Mouse (Mus musculus) embryonic facial prominence, embryonic 12.5 days (tissue): ENCODE results near the gene Pitpnb. TPM values are rescaled to one million over a fixed set of nuclear protein-coding genes. Genes with fewer than 3 reads are reported as not detected.

Experiments used
- ATAC-seq: fragments of 200-750 bp; cut with Nextera tagmentation; 2 replicates; pipeline ENCODE4 v1.8.0; 2017; ENCODE audit not compliant: insufficient number of reproducible peaks, insufficient read depth, low FRiP score, low TSS enrichment
- H3K27ac ChIP-seq: fragments of 300-500 bp; sonication (generic); 2 replicates; pipeline ENCODE4 v1.5.1; 2016; ENCODE audit warnings: mild to moderate bottlenecking
- H3K27me3 ChIP-seq: fragments of 300-500 bp; sonication (generic); 2 replicates; pipeline ENCODE4 v1.6.1; 2016; ENCODE audit warnings: mild to moderate bottlenecking, moderate library complexity
- H3K36me3 ChIP-seq: fragments of 300-500 bp; sonication (generic); 2 replicates; pipeline ENCODE4 v1.6.1; 2016; ENCODE audit warnings: mild to moderate bottlenecking
- H3K4me1 ChIP-seq: fragments of 300-500 bp; sonication (generic); 2 replicates; pipeline ENCODE4 v1.6.1; 2016
- H3K4me2 ChIP-seq: fragments of 300-500 bp; sonication (generic); replicated peaks from 2 replicates; pipeline ENCODE4 v1.6.1; 2016; ENCODE audit warnings: mild to moderate bottlenecking, moderate library complexity
- H3K4me3 ChIP-seq: fragments of 300-500 bp; sonication (generic); 2 replicates; pipeline ENCODE4 v1.5.1; 2016; ENCODE audit warnings: mild to moderate bottlenecking
- H3K9ac ChIP-seq: fragments of 300-500 bp; sonication (generic); 2 replicates; pipeline ENCODE4 v1.6.1; 2016; ENCODE audit warnings: mild to moderate bottlenecking, moderate library complexity
- H3K9me3 ChIP-seq: fragments of 300-500 bp; sonication (generic); 2 replicates; pipeline ENCODE4 v1.6.1; 2016; ENCODE audit warnings: mild to moderate bottlenecking, moderate library complexity
- WGBS: fragments of 180-500 bp; shearing (Covaris S2); methylation state at CpG from one replicate; pipeline ENCODE4 v1.1.7; 2016; 5-methylcytosine and 5-hydroxymethylcytosine counted together
- polyA plus RNA-seq: library from polyadenylated mRNA; unstranded; fragments of >200 nt; fragmentation: Nextera tagmentation; extraction: Ambion mirVana; gene quantifications from 2 replicates; pipeline ENCODE4 v1.2.1, GENCODE M21; 2016

Gene Pitpnb
- polyA plus RNA-seq, 1 experiment from 2014 or later = 116 TPM

GRCm38 (mm10) chr5:111417378-111418131, 87.0 kb downstream of the Pitpnb start:
- no peak for ATAC-seq
- WGBS = under 1% methylated on average over 101 of the region's 105 CpGs
- H3K9ac ChIP-seq = peak overlapping the region; percentile 100
- no peaks in the 10 kb centered on the region for H3K9me3 ChIP-seq
- H3K27me3 ChIP-seq = no peaks in the 10 kb centered on the region
- H3K4me3 ChIP-seq = peak overlapping the region; percentile 95
- H3K4me1 ChIP-seq = peaks cover 61% of the 10 kb centered on the region
- H3K4me2 ChIP-seq = peak overlapping the region; percentile 91
- H3K27ac ChIP-seq = peak overlapping the region; percentile 98
- peaks cover 41% of the 10 kb centered on the region for H3K36me3 ChIP-seq

GRCm38 (mm10) chr5:111418202-111419120, 87.9 kb downstream of the Pitpnb start:
- H3K9ac ChIP-seq = peak overlapping the region; percentile 100
- peak overlapping the region; percentile 98 for H3K27ac ChIP-seq
- H3K9me3 ChIP-seq = no peaks in the 10 kb centered on the region
- no peaks in the 10 kb centered on the region for H3K27me3 ChIP-seq
- no peak for ATAC-seq
- H3K4me2 ChIP-seq = peak overlapping the region; percentile 91
- H3K4me1 ChIP-seq = peaks cover 63% of the 10 kb centered on the region
- 1% methylated on average over 62 of the region's 63 CpGs for WGBS
- peak overlapping the region; percentile 95 for H3K4me3 ChIP-seq
- peaks cover 47% of the 10 kb centered on the region for H3K36me3 ChIP-seq

GRCm38 (mm10) chr5:111419121-111419881, 88.7 kb downstream of the Pitpnb start:
- Histone ChIP-seq H3K4me2 (peak overlapping the region; percentile 91), H3K9me3 (no peaks in the 10 kb centered on the region), H3K9ac (peak overlapping the region; percentile 100), H3K4me1 (peaks cover 65% of the 10 kb centered on the region), H3K27ac (peak overlapping the region; percentile 98), H3K4me3 (peak overlapping the region; percentile 95), H3K27me3 (no peaks in the 10 kb centered on the region), H3K36me3 (peaks cover 55% of the 10 kb centered on the region)
- WGBS = 3% methylated on average over 42 of the region's 42 CpGs
- no peak for ATAC-seq

GRCm38 (mm10) chr5:111420011-111420691, 89.6 kb downstream of the Pitpnb start:
- Histone ChIP-seq H3K9me3 (no peaks in the 10 kb centered on the region), H3K4me3 (peak overlapping the region; percentile 95), H3K9ac (peak overlapping the region; percentile 100), H3K27me3 (no peaks in the 10 kb centered on the region), H3K4me2 (peak overlapping the region; percentile 91), H3K36me3 (peaks cover 61% of the 10 kb centered on the region), H3K4me1 (peaks cover 63% of the 10 kb centered on the region), H3K27ac (peak overlapping the region; percentile 98)
- ATAC-seq = no peak
- WGBS = 1% methylated on average over 56 of the region's 56 CpGs

GRCm38 (mm10) chr5:111420896-111421295, 90.3 kb downstream of the Pitpnb start:
- H3K9me3 ChIP-seq = no peaks in the 10 kb centered on the region
- peak overlapping the region; percentile 100 for H3K9ac ChIP-seq
- H3K4me3 ChIP-seq = peak overlapping the region; percentile 95
- peaks cover 69% of the 10 kb centered on the region for H3K4me1 ChIP-seq
- H3K27me3 ChIP-seq = no peaks in the 10 kb centered on the region
- peak overlapping the region; percentile 98 for H3K27ac ChIP-seq
- 17% methylated on average over 22 of the region's 22 CpGs for WGBS
- peaks cover 66% of the 10 kb centered on the region for H3K36me3 ChIP-seq
- no peak for ATAC-seq
- peak overlapping the region; percentile 91 for H3K4me2 ChIP-seq

GRCm38 (mm10) chr5:111421424-111421823, 90.9 kb downstream of the Pitpnb start:
- H3K4me3 ChIP-seq = peak overlapping the region; percentile 95
- H3K27ac ChIP-seq = peak overlapping the region; percentile 98
- H3K36me3 ChIP-seq = peaks cover 66% of the 10 kb centered on the region
- no peak for ATAC-seq
- H3K9me3 ChIP-seq = no peaks in the 10 kb centered on the region
- no peaks in the 10 kb centered on the region for H3K27me3 ChIP-seq
- WGBS = 43% methylated on average over 15 of the region's 15 CpGs
- H3K4me2 ChIP-seq = peak overlapping the region; percentile 91
- peak overlapping the region; percentile 100 for H3K9ac ChIP-seq
- peaks cover 75% of the 10 kb centered on the region for H3K4me1 ChIP-seq

GRCm38 (mm10) chr5:111422058-111422800, 91.7 kb downstream of the Pitpnb start:
- Histone ChIP-seq H3K4me2 (peak overlapping the region; percentile 91), H3K27ac (peak overlapping the region; percentile 98), H3K27me3 (no peaks in the 10 kb centered on the region), H3K9ac (peak overlapping the region; percentile 100), H3K4me1 (peaks cover 83% of the 10 kb centered on the region), H3K36me3 (peaks cover 67% of the 10 kb centered on the region), H3K4me3 (peak overlapping the region; percentile 95), H3K9me3 (no peaks in the 10 kb centered on the region)
- ATAC-seq = no peak
- 44% methylated on average over 8 of the region's 8 CpGs for WGBS

GRCm38 (mm10) chr5:111423011-111423410, 92.4 kb downstream of the Pitpnb start:
- Histone ChIP-seq H3K9ac (peak overlapping the region; percentile 100), H3K4me3 (peak overlapping the region; percentile 95), H3K27ac (peak overlapping the region; percentile 14; the same call in 1 of the 2 replicates), H3K4me1 (peaks cover 91% of the 10 kb centered on the region), H3K9me3 (no peaks in the 10 kb centered on the region), H3K27me3 (no peaks in the 10 kb centered on the region), H3K36me3 (peaks cover 74% of the 10 kb centered on the region), H3K4me2 (peak overlapping the region; percentile 91)
- 42% methylated on average over 10 of the region's 10 CpGs for WGBS
- ATAC-seq = no peak

- H3K9me3 ChIP-seq = no peaks in the 10 kb centered on the region
- H3K9ac ChIP-seq = peak overlapping the region; percentile 100
- H3K27me3 ChIP-seq = no peaks in the 10 kb centered on the region
- peaks cover 94% of the 10 kb centered on the region for H3K4me1 ChIP-seq
- 63% methylated on average over 4 of the region's 4 CpGs for WGBS
- peak overlapping the region; percentile 66 for H3K27ac ChIP-seq
- H3K4me2 ChIP-seq = peak overlapping the region; percentile 91
- peak overlapping the region; percentile 95 for H3K4me3 ChIP-seq
- H3K36me3 ChIP-seq = peaks cover 72% of the 10 kb centered on the region
- ATAC-seq = no peak
These were observed 93.1 kb downstream of the Pitpnb start for GRCm38 (mm10) chr5:111423616-111424015.

GRCm38 (mm10) chr5:111425813-111426212, 95.2 kb downstream of the Pitpnb start:
- Histone ChIP-seq H3K27ac (no peak overlapping the region), H3K27me3 (no peaks in the 10 kb centered on the region), H3K4me2 (peak overlapping the region; percentile 91), H3K9ac (peak overlapping the region; percentile 37; the same call in 1 of the 2 replicates), H3K36me3 (peaks cover 50% of the 10 kb centered on the region), H3K9me3 (no peaks in the 10 kb centered on the region), H3K4me1 (peaks cover 94% of the 10 kb centered on the region), H3K4me3 (peak overlapping the region; percentile 95)
- ATAC-seq = no peak
- WGBS = 69% methylated on average over 9 of the region's 9 CpGs
